Mouse (Mus musculus) lung, postnatal 0 days (tissue): Measurements from ENCODE around the gene Lyg2.

ENCODE experiments used
- CTCF ChIP-seq: IDR thresholded peaks from 2 replicates; pipeline ENCODE4 v1.5.1; 2016; ENCODE audit warnings: antibody characterized with exemption, mild to moderate bottlenecking
- EP300 ChIP-seq: IDR thresholded peaks from 2 replicates; pipeline ENCODE4 v1.6.1; 2016; ENCODE audit warnings: antibody characterized with exemption, mild to moderate bottlenecking, control low read depth

GRCm38 (mm10) chr1:37894606-37895005 is 21.7 kb downstream of the Lyg2 start:
- no peak for TF ChIP-seq CTCF
- TF ChIP-seq EP300: no peak
